Mouse (Mus musculus) liver, adult 2 months (tissue): Measurements from ENCODE around the gene Bpi.

Source experiments
- CTCF ChIP-seq: fragments of 200-500 bp; IDR thresholded peaks from 2 replicates; pipeline ENCODE4 v1.5.1; 2011; ENCODE audit warnings: low read depth, low read length, control low read depth
- POLR2A ChIP-seq: fragments of 200-500 bp; IDR thresholded peaks from 2 replicates; pipeline ENCODE4 v1.6.1; 2011; ENCODE audit warnings: low read length, control low read depth; ENCODE audit not compliant: insufficient read depth; ENCODE audit errors: extremely low read depth

- no peak for TF ChIP-seq CTCF
- TF ChIP-seq POLR2A, result no peak
These were observed 7.3 kb upstream of the Bpi start for GRCm38 (mm10) chr2:158250558-158250957.
